Mouse (Mus musculus) intestine, embryonic 14.5 days (tissue): ENCODE data around the gene Slc48a1. TPM values are rescaled to one million over a fixed set of nuclear protein-coding genes. Genes with fewer than 3 reads are reported as not detected.

Experiments
- ATAC-seq: fragments of 200-750 bp; cut with Nextera tagmentation; replicated peaks from 2 replicates; pipeline ENCODE4 v1.8.0; 2017; ENCODE audit warnings: low read depth, moderate number of reproducible peaks, moderate TSS enrichment, moderate library complexity; ENCODE audit not compliant: low FRiP score, low TSS enrichment
- DNase-seq: peaks from one replicate; pipeline ENCODE4 v3.0.0-alpha.2; 2018; ENCODE audit warnings: low spot score
- H3K27ac ChIP-seq: fragments of 300-500 bp; sonication (generic); 2 replicates; pipeline ENCODE4 v1.5.1; 2014; ENCODE audit warnings: low read depth, mild to moderate bottlenecking, control low read depth
- H3K27me3 ChIP-seq: fragments of 300-500 bp; sonication (generic); replicated peaks from 2 replicates; pipeline ENCODE4 v1.6.1; 2014; ENCODE audit warnings: low read length, control low read depth; ENCODE audit not compliant: control insufficient read depth, insufficient read depth
- H3K36me3 ChIP-seq: fragments of 300-500 bp; sonication (generic); 2 replicates; pipeline ENCODE4 v1.6.1; 2014; ENCODE audit warnings: low read length, control low read depth; ENCODE audit not compliant: control insufficient read depth, insufficient read depth
- H3K4me1 ChIP-seq: fragments of 300-500 bp; sonication (generic); replicated peaks from 2 replicates; pipeline ENCODE4 v1.6.1; 2014; ENCODE audit warnings: low read length, control low read depth, mixed read lengths; ENCODE audit not compliant: control insufficient read depth, insufficient read depth
- H3K4me2 ChIP-seq: fragments of 300-500 bp; sonication (generic); 2 replicates; pipeline ENCODE4 v1.6.1; 2014; ENCODE audit warnings: low read length
- H3K4me3 ChIP-seq: fragments of 300-500 bp; sonication (generic); 2 replicates; pipeline ENCODE4 v1.5.1; 2014; ENCODE audit warnings: low read depth, low read length, control low read depth, mixed read lengths
- H3K9ac ChIP-seq: fragments of 300-500 bp; sonication (generic); 2 replicates; pipeline ENCODE4 v1.6.1; 2014; ENCODE audit warnings: mild to moderate bottlenecking, low read length
- H3K9me3 ChIP-seq: fragments of 300-500 bp; sonication (generic); 2 replicates; pipeline ENCODE4 v1.6.1; 2016; ENCODE audit warnings: low read length, control low read depth; ENCODE audit not compliant: control insufficient read depth
- WGBS: fragments of 180-500 bp; shearing (Covaris S2); extraction: QIAGEN DNeasy Blood & Tissue Kit; methylation state at CpG from one replicate; pipeline ENCODE4 v1.1.7; 2014; 5-methylcytosine and 5-hydroxymethylcytosine counted together
- polyA plus RNA-seq: library from polyadenylated mRNA; unstranded; fragments of >200 nt; fragmentation: Nextera tagmentation; extraction: Ambion mirVana; gene quantifications from 2 replicates; pipeline ENCODE4 v1.2.1, GENCODE M21; 2014

The Slc48a1 gene
- polyA plus RNA-seq, result 22.5 and 26.7 TPM in 2 replicates

DNA sequence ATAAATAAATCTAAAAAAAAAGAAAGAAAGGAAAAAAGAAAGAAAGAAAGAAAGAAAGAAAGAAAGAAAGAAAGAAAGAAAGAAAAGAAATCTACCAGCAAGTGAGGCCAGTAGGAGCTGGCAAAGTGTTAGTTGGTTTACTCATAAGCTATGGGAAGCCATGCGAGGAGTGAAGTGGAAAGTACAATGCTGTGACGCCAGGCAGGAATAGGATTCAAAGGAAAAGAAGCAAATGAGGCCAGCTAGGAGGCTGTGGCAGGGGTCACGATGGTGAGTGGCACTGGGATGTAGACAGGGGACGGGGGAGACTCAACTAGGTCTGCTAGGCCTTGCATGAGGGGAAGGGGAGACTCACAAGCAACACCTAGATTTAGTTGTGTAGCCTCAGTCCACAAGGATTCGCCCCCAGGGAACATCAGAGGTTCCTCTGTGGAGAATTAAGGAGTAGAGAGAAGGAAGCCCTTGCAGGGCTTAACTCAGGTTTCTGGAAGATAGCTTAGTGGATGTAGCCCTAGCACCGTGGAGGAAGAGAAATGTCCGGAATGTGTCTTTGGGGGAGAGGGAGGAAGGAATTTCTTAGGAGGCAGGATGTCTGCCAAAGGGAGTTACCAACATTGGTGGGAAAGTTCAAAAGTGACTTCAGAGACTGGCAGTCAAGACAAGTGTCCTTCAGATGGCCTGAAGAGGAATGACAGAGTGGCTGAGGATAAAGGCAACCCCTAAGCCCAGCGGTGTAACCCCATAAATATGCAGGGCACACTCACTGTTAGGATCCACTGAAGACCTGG lies at the start of gene Slc48a1:
Gene Slc48a1, plus strand, starts transcription at position 210 of the 788 bp plus-strand sequence.
- Histone ChIP-seq H3K27ac (no peak within 1 kb of the TSS), H3K4me1 (peaks cover 27% of the 10 kb centered on the region), H3K9me3 (no peaks in the 10 kb centered on the region), H3K4me2 (no peak within 1 kb of the TSS), H3K36me3 (no peaks in the 10 kb centered on the region), H3K9ac (no peak within 1 kb of the TSS), H3K4me3 (no peak within 1 kb of the TSS), H3K27me3 (no peaks in the 10 kb centered on the region)
- 63% methylated on average over 8 of the region's 8 CpGs for WGBS
- DNase-seq (no peak), ATAC-seq (no peak)

DNA sequence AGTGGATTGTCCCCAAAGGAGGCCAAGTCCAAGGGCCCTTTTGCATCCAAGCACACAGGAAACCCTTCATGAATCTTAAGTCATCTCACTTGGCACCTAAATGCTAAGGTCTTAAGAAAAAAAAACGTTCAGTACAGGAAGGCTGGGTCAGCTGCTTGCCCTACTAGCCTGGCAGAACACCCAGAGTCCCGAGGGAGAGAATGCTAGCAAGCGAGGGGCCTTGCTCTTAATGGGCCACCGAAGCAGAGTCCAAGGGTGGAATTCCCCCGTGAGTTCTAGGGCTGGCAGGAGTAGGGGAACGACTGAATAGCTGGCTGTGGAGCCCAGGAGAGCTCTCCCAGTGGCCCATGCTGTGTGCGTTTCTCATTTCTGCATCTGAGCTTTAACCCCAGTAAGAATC lies 49.5 kb upstream of the Slc48a1 start:
- no peak for DNase-seq
- WGBS, result 65% methylated on average over 7 of the region's 7 CpGs

DNA sequence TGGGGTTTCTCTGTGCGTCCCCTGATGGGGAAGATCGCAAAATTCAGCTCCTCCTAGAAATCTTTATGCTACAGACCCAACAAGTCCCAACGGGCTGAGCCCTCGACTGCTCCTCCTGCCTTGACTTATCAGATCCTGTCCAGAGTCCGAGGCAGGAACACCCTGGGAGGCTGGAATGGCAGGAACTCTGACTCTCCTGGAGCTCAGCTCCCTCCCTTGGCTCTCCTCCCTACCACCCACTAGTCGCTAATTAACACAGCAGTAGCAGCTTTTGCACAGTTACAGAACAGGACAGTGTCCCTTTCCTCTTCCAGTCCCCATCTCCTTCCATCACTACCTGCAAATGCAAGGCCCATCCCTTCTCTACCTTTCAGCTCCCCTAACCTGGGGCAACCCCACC lies 48.0 kb upstream of the Slc48a1 start:
- Histone ChIP-seq H3K9ac (no peak overlapping the region), H3K9me3 (no peaks in the 10 kb centered on the region), H3K4me1 (no peaks in the 10 kb centered on the region), H3K4me3 (no peak overlapping the region), H3K27me3 (no peaks in the 10 kb centered on the region), H3K36me3 (no peaks in the 10 kb centered on the region), H3K4me2 (no peak overlapping the region), H3K27ac (no peak overlapping the region)
- ATAC-seq (no peak), DNase-seq (no peak)
- 56% methylated on average over 6 of the region's 6 CpGs for WGBS

More for the DNA sequence above, 49.5 kb upstream of the Slc48a1 start:
- Histone ChIP-seq H3K4me2 (no peak overlapping the region), H3K27ac (no peak overlapping the region), H3K4me3 (no peak overlapping the region), H3K9ac (no peak overlapping the region), H3K36me3 (no peaks in the 10 kb centered on the region), H3K4me1 (no peaks in the 10 kb centered on the region), H3K27me3 (no peaks in the 10 kb centered on the region), H3K9me3 (no peaks in the 10 kb centered on the region)
- ATAC-seq, result no peak

DNA sequence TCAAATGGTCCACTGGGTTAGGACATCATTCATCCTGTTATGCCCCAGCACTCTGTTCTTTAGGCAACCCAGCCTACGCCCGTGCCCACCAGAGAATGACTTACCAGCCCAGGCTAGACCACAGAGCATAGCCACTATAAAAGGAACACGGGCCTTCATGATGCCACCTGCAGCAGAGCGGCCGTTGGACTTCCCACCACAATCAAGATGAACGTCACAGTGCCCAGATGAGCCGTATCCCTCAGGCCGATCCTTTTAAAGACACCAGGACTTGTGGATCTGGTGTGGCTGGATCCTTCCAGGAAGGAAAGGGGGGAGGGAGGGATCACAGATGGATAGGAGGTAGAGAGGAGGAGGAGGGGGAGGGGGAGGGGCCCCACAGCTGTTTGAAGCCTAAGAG lies 47.2 kb upstream of the Slc48a1 start, which contains the start of gene Endou:
Gene Endou, minus strand, starts transcription at position 229 of the 400 bp plus-strand sequence.
- Histone ChIP-seq H3K9ac (no peak within 1 kb of the TSS), H3K27me3 (no peaks in the 10 kb centered on the region)
- WGBS, result 91% methylated on average over 8 of the region's 8 CpGs

DNA sequence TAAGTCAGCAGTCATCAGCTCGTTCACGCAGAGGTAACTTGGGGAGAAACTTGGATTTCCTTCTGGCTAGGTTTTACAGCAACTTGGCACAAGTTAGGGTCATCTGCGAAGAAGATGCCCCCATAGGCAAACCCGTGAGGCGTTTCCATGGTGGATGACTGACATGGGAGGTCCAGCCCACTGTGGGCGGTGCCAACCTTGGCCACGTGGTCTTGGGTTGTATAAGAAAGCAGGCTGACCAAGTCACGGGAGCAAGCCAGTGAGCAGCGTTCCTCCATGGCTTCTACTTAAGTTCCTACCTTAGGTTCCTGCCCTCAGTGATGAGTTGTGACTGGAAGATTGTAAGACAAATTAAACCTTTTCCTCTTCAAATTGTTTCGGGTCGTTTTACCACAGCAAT lies 46.3 kb upstream of the Slc48a1 start:
- DNase-seq (no peak), ATAC-seq (no peak)
- H3K9ac ChIP-seq, result no peak overlapping the region
- no peak overlapping the region for H3K4me2 ChIP-seq
- no peaks in the 10 kb centered on the region for H3K4me1 ChIP-seq
- no peaks in the 10 kb centered on the region for H3K27me3 ChIP-seq
- no peak overlapping the region for H3K4me3 ChIP-seq
- no peaks in the 10 kb centered on the region for H3K9me3 ChIP-seq
- H3K36me3 ChIP-seq, result no peaks in the 10 kb centered on the region
- WGBS, result 89% methylated on average over 11 of the region's 11 CpGs
- H3K27ac ChIP-seq, result no peak overlapping the region

More for the DNA sequence above, 47.2 kb upstream of the Slc48a1 start, which contains the start of gene Endou:
- no peaks in the 10 kb centered on the region for H3K9me3 ChIP-seq
- H3K4me2 ChIP-seq, result no peak within 1 kb of the TSS
- H3K27ac ChIP-seq, result no peak within 1 kb of the TSS
- H3K36me3 ChIP-seq, result no peaks in the 10 kb centered on the region
- DNase-seq, result no peak
- no peaks in the 10 kb centered on the region for H3K4me1 ChIP-seq
- no peak for ATAC-seq
- H3K4me3 ChIP-seq, result no peak within 1 kb of the TSS

DNA sequence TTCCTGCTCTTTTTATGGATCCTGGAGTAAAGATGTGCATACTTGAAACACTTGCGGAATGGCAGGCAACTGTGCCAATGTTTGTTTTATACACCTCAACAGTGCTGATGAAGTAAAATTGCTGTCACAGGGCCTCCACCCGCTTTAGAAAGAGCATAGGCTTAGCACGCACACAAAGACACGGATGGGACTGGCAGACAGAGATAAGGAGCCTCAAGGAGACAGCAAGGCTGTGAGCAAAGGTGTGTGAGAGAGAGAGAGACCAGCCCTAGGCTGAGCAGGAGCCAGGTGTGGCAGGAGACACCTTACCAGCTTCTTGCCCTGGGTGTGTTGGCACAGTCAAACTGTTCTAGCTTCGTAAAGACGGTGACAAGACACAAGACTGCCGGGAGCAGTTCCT lies 39.4 kb upstream of the Slc48a1 start:
- DNase-seq, result no peak
- no peak for ATAC-seq
- no peak overlapping the region for H3K4me3 ChIP-seq
- H3K4me2 ChIP-seq, result no peak overlapping the region
- no peaks in the 10 kb centered on the region for H3K9me3 ChIP-seq
- H3K36me3 ChIP-seq, result no peaks in the 10 kb centered on the region
- no peaks in the 10 kb centered on the region for H3K4me1 ChIP-seq
- H3K27ac ChIP-seq, result no peak overlapping the region
- no peaks in the 10 kb centered on the region for H3K27me3 ChIP-seq
- 85% methylated on average over 7 of the region's 7 CpGs for WGBS
- H3K9ac ChIP-seq, result no peak overlapping the region

DNA sequence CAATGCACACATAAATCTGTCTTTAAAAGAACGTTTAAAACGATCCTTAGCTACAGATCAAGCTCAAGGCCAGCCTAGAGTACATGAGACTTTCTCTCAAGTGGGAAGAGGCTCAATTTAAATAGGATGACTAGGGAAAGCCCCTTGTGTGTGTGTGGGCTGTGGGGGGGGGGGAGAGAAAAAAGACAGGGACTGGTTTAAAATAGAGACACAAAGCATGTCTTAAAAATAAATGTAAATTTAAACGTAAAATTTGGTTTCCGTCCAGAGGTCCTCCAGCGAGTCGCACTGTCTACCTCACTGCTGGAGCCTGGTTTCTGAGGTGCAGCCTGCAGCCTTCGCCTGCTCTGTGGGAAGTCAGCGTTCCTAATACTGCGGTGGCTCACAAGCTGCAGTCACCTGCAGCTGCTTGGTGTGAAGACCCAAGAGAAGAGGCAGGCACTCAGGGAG lies 38.0 kb upstream of the Slc48a1 start:
- Histone ChIP-seq H3K9me3 (no peaks in the 10 kb centered on the region), H3K4me1 (peaks cover 7% of the 10 kb centered on the region), H3K27me3 (no peaks in the 10 kb centered on the region), H3K27ac (no peak overlapping the region), H3K4me3 (no peak overlapping the region), H3K9ac (no peak overlapping the region), H3K36me3 (no peaks in the 10 kb centered on the region), H3K4me2 (no peak overlapping the region)
- ATAC-seq (no peak), DNase-seq (no peak)
- 65% methylated on average over 9 of the region's 9 CpGs for WGBS

DNA sequence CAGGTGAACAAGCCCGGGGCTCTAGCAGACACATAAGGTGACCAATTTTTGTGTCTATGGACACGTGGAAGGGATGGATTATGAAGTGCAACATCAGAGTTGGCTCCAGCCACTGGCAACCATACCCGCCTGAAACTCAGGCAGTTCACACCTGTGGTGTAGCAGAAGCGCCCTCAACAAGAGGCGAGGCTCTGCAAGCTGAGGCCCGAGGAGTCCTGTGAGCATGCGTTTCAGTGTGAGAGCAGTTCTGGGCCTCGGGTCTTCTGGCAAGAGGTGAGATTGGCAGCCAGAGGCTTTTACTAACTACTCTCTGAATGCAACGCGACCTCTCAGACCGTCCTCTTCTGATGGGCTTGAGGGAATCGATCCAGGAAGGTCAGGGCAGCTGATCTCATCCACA lies 36.7 kb upstream of the Slc48a1 start:
- ATAC-seq, result no peak
- Histone ChIP-seq H3K9ac (no peak overlapping the region), H3K27ac (no peak overlapping the region), H3K36me3 (no peaks in the 10 kb centered on the region), H3K4me3 (no peak overlapping the region), H3K4me2 (no peak overlapping the region), H3K4me1 (peaks cover 7% of the 10 kb centered on the region), H3K27me3 (no peaks in the 10 kb centered on the region), H3K9me3 (no peaks in the 10 kb centered on the region)
- 83% methylated on average over 12 of the region's 12 CpGs for WGBS
- no peak for DNase-seq

DNA sequence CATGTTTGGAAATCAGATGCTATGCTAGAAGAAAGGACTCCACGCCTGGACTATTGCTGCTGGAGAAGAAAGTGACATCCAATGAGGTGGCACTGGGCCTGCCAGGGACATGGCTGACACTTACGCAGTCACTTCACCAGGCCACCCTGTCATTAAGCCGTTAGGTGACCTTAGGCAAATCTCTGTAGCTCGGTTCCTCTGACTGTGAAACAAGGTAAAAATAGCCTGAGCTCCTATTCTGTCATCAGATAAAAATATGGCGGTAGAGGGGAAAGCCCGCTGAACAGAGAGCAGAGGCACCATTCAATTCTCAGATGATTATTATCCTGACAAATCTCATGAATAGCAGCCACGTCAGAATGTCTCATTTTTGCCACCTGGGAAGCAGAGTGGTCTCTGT lies 36.2 kb upstream of the Slc48a1 start:
- H3K4me1 ChIP-seq, result peaks cover 7% of the 10 kb centered on the region
- no peak for DNase-seq
- no peak overlapping the region for H3K9ac ChIP-seq
- no peaks in the 10 kb centered on the region for H3K27me3 ChIP-seq
- ATAC-seq, result no peak
- no peaks in the 10 kb centered on the region for H3K36me3 ChIP-seq
- no peak overlapping the region for H3K4me3 ChIP-seq
- H3K27ac ChIP-seq, result no peak overlapping the region
- no peak overlapping the region for H3K4me2 ChIP-seq
- H3K9me3 ChIP-seq, result no peaks in the 10 kb centered on the region
- 55% methylated on average over 7 of the region's 7 CpGs for WGBS
